Mouse (Mus musculus): Measurements from ENCODE around the gene Cavin1.

Cavin1 gene

GRCm38 (mm10) chr11:100908112-100908511, 62.6 kb downstream of the Cavin1 start:
- no peak for DNase-seq

- no peak for DNase-seq
Measured at GRCm38 (mm10) chr11:100906885-100907284, 63.8 kb downstream of the Cavin1 start.

Measured in cerebellum, adult 8-10 months (tissue).